Mouse (Mus musculus): ENCODE results near the gene Gbf1. TPM values are rescaled to one million over a fixed set of nuclear protein-coding genes. Genes with fewer than 3 reads are reported as not detected.

The Gbf1 gene
- polyA plus RNA-seq, 1 experiment from 2014 or later, result 50.0 TPM

GRCm38 (mm10) chr19:46131694-46132525 is 20.4 kb upstream of the Gbf1 start, which contains the start of gene Elovl3:
TSS of gene Elovl3 (plus strand) at chr19:46131897.
- Histone ChIP-seq H3K4me1 (peaks cover 26% of the 10 kb centered on the region), H3K27ac (no peak within 1 kb of the TSS), H3K27me3 (ENCODE audit: insufficient read depth, poor library complexity, severe bottlenecking) (peaks cover 80% of the 10 kb centered on the region), H3K9me3 (no peaks in the 10 kb centered on the region), H3K4me3 (peak within 1 kb of the TSS; percentile 42), H3K36me3 (no peaks in the 10 kb centered on the region)
- DNase-seq (ENCODE audit: low spot score), result peak; percentile 78
- WGBS, result 4% methylated on average over 31 of the region's 31 CpGs

GRCm38 (mm10) chr19:46132577-46132976 is 19.7 kb upstream of the Gbf1 start:
- Histone ChIP-seq H3K36me3 (no peaks in the 10 kb centered on the region), H3K4me1 (peaks cover 30% of the 10 kb centered on the region), H3K27me3 (ENCODE audit: insufficient read depth, poor library complexity, severe bottlenecking) (peaks cover 82% of the 10 kb centered on the region), H3K4me3 (no peak overlapping the region), H3K9me3 (no peaks in the 10 kb centered on the region), H3K27ac (no peak overlapping the region)
- DNase-seq (ENCODE audit: low spot score), result no peak
- WGBS, result 51% methylated on average over 6 of the region's 6 CpGs

- WGBS, result under 1% methylated on average over 12 of the region's 12 CpGs
- peak; percentile 92 for DNase-seq (ENCODE audit: low spot score)
- Histone ChIP-seq H3K9me3 (no peaks in the 10 kb centered on the region), H3K27ac (no peak overlapping the region), H3K27me3 (ENCODE audit: insufficient read depth, poor library complexity, severe bottlenecking) (peaks cover 96% of the 10 kb centered on the region), H3K4me1 (peaks cover 34% of the 10 kb centered on the region), H3K4me3 (peak overlapping the region; percentile 68), H3K36me3 (no peaks in the 10 kb centered on the region)
These were observed 17.0 kb upstream of the Gbf1 start for GRCm38 (mm10) chr19:46135297-46135696.

- peak; percentile 84 for DNase-seq (ENCODE audit: low spot score)
- Histone ChIP-seq H3K4me3 (peak overlapping the region; percentile 68), H3K9me3 (no peaks in the 10 kb centered on the region), H3K36me3 (no peaks in the 10 kb centered on the region), H3K27me3 (ENCODE audit: insufficient read depth, poor library complexity, severe bottlenecking) (peaks cover 95% of the 10 kb centered on the region), H3K4me1 (peaks cover 41% of the 10 kb centered on the region), H3K27ac (peak overlapping the region; percentile 1)
- 1% methylated on average over 79 of the region's 79 CpGs for WGBS
These were observed 16.3 kb upstream of the Gbf1 start for GRCm38 (mm10) chr19:46135789-46136638.

- H3K27ac ChIP-seq, result peak overlapping the region; percentile 1
- no peaks in the 10 kb centered on the region for H3K9me3 ChIP-seq
- peak overlapping the region; percentile 68 for H3K4me3 ChIP-seq
- H3K27me3 ChIP-seq (ENCODE audit: insufficient read depth, poor library complexity, severe bottlenecking), result peaks cover 95% of the 10 kb centered on the region
- peak; percentile 90 for DNase-seq (ENCODE audit: low spot score)
- peaks cover 46% of the 10 kb centered on the region for H3K4me1 ChIP-seq
- H3K36me3 ChIP-seq, result no peaks in the 10 kb centered on the region
- 2% methylated on average over 49 of the region's 49 CpGs for WGBS
These were observed 15.4 kb upstream of the Gbf1 start for GRCm38 (mm10) chr19:46136639-46137580.

- Histone ChIP-seq H3K9me3 (no peaks in the 10 kb centered on the region), H3K36me3 (no peaks in the 10 kb centered on the region), H3K4me1 (peaks cover 46% of the 10 kb centered on the region), H3K27ac (peak overlapping the region; percentile 77), H3K4me3 (0 out of 2 replicates have a peak overlapping the region, but pooled peaks have one; percentile 6), H3K27me3 (ENCODE audit: insufficient read depth, poor library complexity, severe bottlenecking) (peaks cover 95% of the 10 kb centered on the region)
- WGBS, result 64% methylated on average over 2 of the region's 2 CpGs
- DNase-seq (ENCODE audit: low spot score), result no peak
These were observed 12.0 kb upstream of the Gbf1 start for GRCm38 (mm10) chr19:46140324-46140723.

- Histone ChIP-seq H3K4me1 (peaks cover 38% of the 10 kb centered on the region), H3K27ac (peak overlapping the region; percentile 77), H3K27me3 (ENCODE audit: insufficient read depth, poor library complexity, severe bottlenecking) (peaks cover 97% of the 10 kb centered on the region), H3K36me3 (no peaks in the 10 kb centered on the region), H3K9me3 (no peaks in the 10 kb centered on the region), H3K4me3 (0 out of 2 replicates have a peak overlapping the region, but pooled peaks have one; percentile 6)
- WGBS, result 22% methylated on average over 6 of the region's 6 CpGs
- no peak for DNase-seq (ENCODE audit: low spot score)
These were observed 11.2 kb upstream of the Gbf1 start for GRCm38 (mm10) chr19:46141091-46141490.

GRCm38 (mm10) chr19:46147511-46148371 is 4.6 kb upstream of the Gbf1 start, which contains the start of gene Pitx3:
TSS of gene Pitx3 (minus strand) at chr19:46148326.
- H3K27ac ChIP-seq, result peak within 1 kb of the TSS; percentile 24
- under 1% methylated on average over 46 of the region's 47 CpGs for WGBS

GRCm38 (mm10) chr19:46148372-46148760 is 3.9 kb upstream of the Gbf1 start:
- peak overlapping the region; percentile 74 for H3K4me3 ChIP-seq
- H3K27ac ChIP-seq, result peak overlapping the region; percentile 24
- peaks cover 29% of the 10 kb centered on the region for H3K4me1 ChIP-seq
- DNase-seq (ENCODE audit: low spot score), result peak; percentile 97
- no peaks in the 10 kb centered on the region for H3K36me3 ChIP-seq
- no peaks in the 10 kb centered on the region for H3K9me3 ChIP-seq
- under 1% methylated on average over 27 of the region's 27 CpGs for WGBS
- peaks cover 77% of the 10 kb centered on the region for H3K27me3 ChIP-seq (ENCODE audit: insufficient read depth, poor library complexity, severe bottlenecking)

More at GRCm38 (mm10) chr19:46147511-46148371, 4.6 kb upstream of the Gbf1 start, which contains the start of gene Pitx3:
- DNase-seq (ENCODE audit: low spot score), result peak; percentile 78
- peaks cover 83% of the 10 kb centered on the region for H3K27me3 ChIP-seq (ENCODE audit: insufficient read depth, poor library complexity, severe bottlenecking)
- H3K4me3 ChIP-seq, result peak within 1 kb of the TSS; percentile 74
- no peaks in the 10 kb centered on the region for H3K9me3 ChIP-seq
- H3K4me1 ChIP-seq, result peaks cover 24% of the 10 kb centered on the region
- H3K36me3 ChIP-seq, result no peaks in the 10 kb centered on the region

- peaks cover 70% of the 10 kb centered on the region for H3K27me3 ChIP-seq (ENCODE audit: insufficient read depth, poor library complexity, severe bottlenecking)
- H3K9me3 ChIP-seq, result no peaks in the 10 kb centered on the region
- no peak for DNase-seq (ENCODE audit: low spot score)
- H3K36me3 ChIP-seq, result no peaks in the 10 kb centered on the region
- 27% methylated on average over 12 of the region's 12 CpGs for WGBS
- H3K4me1 ChIP-seq, result peaks cover 36% of the 10 kb centered on the region
- peak overlapping the region; percentile 74 for H3K4me3 ChIP-seq
- no peak overlapping the region for H3K27ac ChIP-seq
These were observed 3.2 kb upstream of the Gbf1 start for GRCm38 (mm10) chr19:46149091-46149490.

- no peak overlapping the region for H3K27ac ChIP-seq
- no peaks in the 10 kb centered on the region for H3K27me3 ChIP-seq (ENCODE audit: insufficient read depth, poor library complexity, severe bottlenecking)
- 83% methylated on average over 3 of the region's 3 CpGs for WGBS
- DNase-seq (ENCODE audit: low spot score), result no peak
- peaks cover 46% of the 10 kb centered on the region for H3K36me3 ChIP-seq
- no peaks in the 10 kb centered on the region for H3K9me3 ChIP-seq
- H3K4me1 ChIP-seq, result no peaks in the 10 kb centered on the region
- H3K4me3 ChIP-seq, result no peak overlapping the region
These were observed 13.6 kb downstream of the Gbf1 start for GRCm38 (mm10) chr19:46165950-46166349.

Data from heart, embryonic 10.5 days (tissue).